Mouse (Mus musculus): ENCODE results near the gene Olfr104-ps. TPM values are rescaled to one million over a fixed set of nuclear protein-coding genes. Genes with fewer than 3 reads are reported as not detected.

Gene Olfr104-ps
- polyA plus RNA-seq (2014; fragmentation: Nextera tagmentation; extraction: Ambion mirVana), result not detected in 2 replicates

- Histone ChIP-seq H3K4me2 (ENCODE audit: low read depth, low read length) (no peak within 1 kb of the TSS), H3K36me3 (ENCODE audit: control insufficient read depth, insufficient read depth, low read length) (no peaks in the 10 kb centered on the region), H3K9ac (replicated peaks; ENCODE audit: low read depth, low read length) (no peak within 1 kb of the TSS), H3K27me3 (ENCODE audit: control insufficient read depth, insufficient read depth, low read length) (no peaks in the 10 kb centered on the region), H3K27ac (ENCODE audit: low read depth, low read length) (no peak within 1 kb of the TSS), H3K4me1 (ENCODE audit: control insufficient read depth, insufficient read depth, low read length) (no peaks in the 10 kb centered on the region), H3K9me3 (ENCODE audit: control insufficient read depth, low read length) (no peaks in the 10 kb centered on the region), H3K4me3 (ENCODE audit: low read depth, low read length) (no peak within 1 kb of the TSS)
- no peak for ATAC-seq (ENCODE audit: low read depth)
Observed at GRCm38 (mm10) chr17:37359282-37359681, at the start of gene Olfr104-ps. Olfr104-ps (plus strand) TSS chr17:37359582.

GRCm38 (mm10) chr17:37310146-37310699, 49.2 kb upstream of the Olfr104-ps start:
- Histone ChIP-seq H3K36me3 (ENCODE audit: control insufficient read depth, insufficient read depth, low read length) (no peaks in the 10 kb centered on the region), H3K4me3 (ENCODE audit: low read depth, low read length) (no peak overlapping the region), H3K9ac (replicated peaks; ENCODE audit: low read depth, low read length) (no peak overlapping the region), H3K4me2 (ENCODE audit: low read depth, low read length) (no peak overlapping the region), H3K4me1 (ENCODE audit: control insufficient read depth, insufficient read depth, low read length) (no peaks in the 10 kb centered on the region), H3K27me3 (ENCODE audit: control insufficient read depth, insufficient read depth, low read length) (no peaks in the 10 kb centered on the region), H3K9me3 (ENCODE audit: control insufficient read depth, low read length) (no peaks in the 10 kb centered on the region), H3K27ac (ENCODE audit: low read depth, low read length) (no peak overlapping the region)
- no peak for ATAC-seq (ENCODE audit: low read depth)
- WGBS, result 52% methylated on average over 2 of the region's 2 CpGs

GRCm38 (mm10) chr17:37316954-37317353, 42.4 kb upstream of the Olfr104-ps start, which contains the start of gene Olfr102:
Olfr102 (minus strand) TSS chr17:37317054.
- H3K36me3 ChIP-seq (ENCODE audit: control insufficient read depth, insufficient read depth, low read length), result no peaks in the 10 kb centered on the region
- no peak for ATAC-seq (ENCODE audit: low read depth)
- no peak within 1 kb of the TSS for H3K27ac ChIP-seq (ENCODE audit: low read depth, low read length)
- H3K4me3 ChIP-seq (ENCODE audit: low read depth, low read length), result no peak within 1 kb of the TSS
- no peaks in the 10 kb centered on the region for H3K27me3 ChIP-seq (ENCODE audit: control insufficient read depth, insufficient read depth, low read length)
- H3K9ac ChIP-seq (replicated peaks; ENCODE audit: low read depth, low read length), result no peak within 1 kb of the TSS
- no peaks in the 10 kb centered on the region for H3K4me1 ChIP-seq (ENCODE audit: control insufficient read depth, insufficient read depth, low read length)
- H3K4me2 ChIP-seq (ENCODE audit: low read depth, low read length), result no peak within 1 kb of the TSS
- H3K9me3 ChIP-seq (ENCODE audit: control insufficient read depth, low read length), result no peaks in the 10 kb centered on the region

GRCm38 (mm10) chr17:37339598-37339997, 19.8 kb upstream of the Olfr104-ps start, which contains the start of gene Olfr103:
Olfr103 (minus strand) TSS chr17:37339698.
- Histone ChIP-seq H3K36me3 (ENCODE audit: control insufficient read depth, insufficient read depth, low read length) (no peaks in the 10 kb centered on the region), H3K27me3 (ENCODE audit: control insufficient read depth, insufficient read depth, low read length) (no peaks in the 10 kb centered on the region), H3K4me2 (ENCODE audit: low read depth, low read length) (no peak within 1 kb of the TSS), H3K4me1 (ENCODE audit: control insufficient read depth, insufficient read depth, low read length) (no peaks in the 10 kb centered on the region), H3K4me3 (ENCODE audit: low read depth, low read length) (no peak within 1 kb of the TSS), H3K9ac (replicated peaks; ENCODE audit: low read depth, low read length) (no peak within 1 kb of the TSS), H3K9me3 (ENCODE audit: control insufficient read depth, low read length) (no peaks in the 10 kb centered on the region), H3K27ac (ENCODE audit: low read depth, low read length) (no peak within 1 kb of the TSS)
- 91% methylated on average over 2 of the region's 2 CpGs for WGBS
- ATAC-seq (ENCODE audit: low read depth), result no peak

GRCm38 (mm10) chr17:37378733-37379132, 19.4 kb downstream of the Olfr104-ps start, which contains the start of gene Olfr105-ps:
Olfr105-ps (plus strand) TSS chr17:37379033.
- ATAC-seq (ENCODE audit: low read depth), result no peak
- Histone ChIP-seq H3K27me3 (ENCODE audit: control insufficient read depth, insufficient read depth, low read length) (no peaks in the 10 kb centered on the region), H3K9me3 (ENCODE audit: control insufficient read depth, low read length) (no peaks in the 10 kb centered on the region), H3K36me3 (ENCODE audit: control insufficient read depth, insufficient read depth, low read length) (no peaks in the 10 kb centered on the region), H3K4me1 (ENCODE audit: control insufficient read depth, insufficient read depth, low read length) (no peaks in the 10 kb centered on the region), H3K4me3 (ENCODE audit: low read depth, low read length) (no peak within 1 kb of the TSS), H3K27ac (ENCODE audit: low read depth, low read length) (no peak within 1 kb of the TSS), H3K9ac (replicated peaks; ENCODE audit: low read depth, low read length) (no peak within 1 kb of the TSS), H3K4me2 (ENCODE audit: low read depth, low read length) (no peak within 1 kb of the TSS)

GRCm38 (mm10) chr17:37390093-37390492, 30.7 kb downstream of the Olfr104-ps start, which contains the start of gene Olfr106-ps:
Olfr106-ps (plus strand) TSS chr17:37390393.
- Histone ChIP-seq H3K36me3 (ENCODE audit: control insufficient read depth, insufficient read depth, low read length) (no peaks in the 10 kb centered on the region), H3K4me3 (ENCODE audit: low read depth, low read length) (no peak within 1 kb of the TSS), H3K4me2 (ENCODE audit: low read depth, low read length) (no peak within 1 kb of the TSS), H3K9me3 (ENCODE audit: control insufficient read depth, low read length) (no peaks in the 10 kb centered on the region), H3K27ac (ENCODE audit: low read depth, low read length) (no peak within 1 kb of the TSS), H3K4me1 (ENCODE audit: control insufficient read depth, insufficient read depth, low read length) (no peaks in the 10 kb centered on the region), H3K27me3 (ENCODE audit: control insufficient read depth, insufficient read depth, low read length) (no peaks in the 10 kb centered on the region), H3K9ac (replicated peaks; ENCODE audit: low read depth, low read length) (no peak within 1 kb of the TSS)
- ATAC-seq (ENCODE audit: low read depth), result no peak
- WGBS, result 66% methylated on average over 1 of the region's 1 CpGs

GRCm38 (mm10) chr17:37398926-37399325, 39.5 kb downstream of the Olfr104-ps start, which contains the start of gene Olfr107:
Olfr107 (plus strand) TSS chr17:37399226.
- no peaks in the 10 kb centered on the region for H3K36me3 ChIP-seq (ENCODE audit: control insufficient read depth, insufficient read depth, low read length)
- no peak within 1 kb of the TSS for H3K27ac ChIP-seq (ENCODE audit: low read depth, low read length)
- H3K4me2 ChIP-seq (ENCODE audit: low read depth, low read length), result no peak within 1 kb of the TSS
- H3K4me1 ChIP-seq (ENCODE audit: control insufficient read depth, insufficient read depth, low read length), result no peaks in the 10 kb centered on the region
- H3K27me3 ChIP-seq (ENCODE audit: control insufficient read depth, insufficient read depth, low read length), result no peaks in the 10 kb centered on the region
- H3K9ac ChIP-seq (replicated peaks; ENCODE audit: low read depth, low read length), result no peak within 1 kb of the TSS
- H3K9me3 ChIP-seq (ENCODE audit: control insufficient read depth, low read length), result no peaks in the 10 kb centered on the region
- ATAC-seq (ENCODE audit: low read depth), result no peak
- WGBS, result 83% methylated on average over 3 of the region's 3 CpGs
- H3K4me3 ChIP-seq (ENCODE audit: low read depth, low read length), result no peak within 1 kb of the TSS

- H3K36me3 ChIP-seq (ENCODE audit: control insufficient read depth, insufficient read depth, low read length), result no peaks in the 10 kb centered on the region
- ATAC-seq (ENCODE audit: low read depth), result no peak
Observed at GRCm38 (mm10) chr17:37413380-37413779, 54.0 kb downstream of the Olfr104-ps start.

More at GRCm38 (mm10) chr17:37413380-37413779, 54.0 kb downstream of the Olfr104-ps start:
- Histone ChIP-seq H3K27me3 (ENCODE audit: control insufficient read depth, insufficient read depth, low read length) (no peaks in the 10 kb centered on the region), H3K4me3 (ENCODE audit: low read depth, low read length) (no peak overlapping the region), H3K9me3 (ENCODE audit: control insufficient read depth, low read length) (no peaks in the 10 kb centered on the region), H3K4me1 (ENCODE audit: control insufficient read depth, insufficient read depth, low read length) (no peaks in the 10 kb centered on the region), H3K9ac (replicated peaks; ENCODE audit: low read depth, low read length) (no peak overlapping the region), H3K4me2 (ENCODE audit: low read depth, low read length) (no peak overlapping the region), H3K27ac (ENCODE audit: low read depth, low read length) (no peak overlapping the region)
